Mouse (Mus musculus) left cerebral cortex, postnatal 10 days (tissue): ENCODE data around the gene 9630041A04Rik. TPM values are rescaled to one million over a fixed set of nuclear protein-coding genes. Genes with fewer than 3 reads are reported as not detected.

Experiments
- DNase-seq, 2 experiments: peaks; one replicate each; pipeline ENCODE4 v3.0.0; 2021 to 2022; ENCODE audit warnings: low spot score in 2 of 2, mixed read lengths in 1 of 2; ENCODE audit errors: extremely low spot score in 1 of 2
- intact Hi-C: fragments of 180-260 bp; cut with DNase I; formaldehyde crosslinking; loops from one replicate; pipeline ENCODE4 v1.15.1; 2025
- total RNA-seq, 2 experiments: library from RNA; stranded (reverse); gene quantifications; 2 replicates each; pipeline ENCODE4 v1.2.3; 2021

9630041A04Rik gene
- total RNA-seq, 2 experiments from 2014 or later = not detected

DNA sequence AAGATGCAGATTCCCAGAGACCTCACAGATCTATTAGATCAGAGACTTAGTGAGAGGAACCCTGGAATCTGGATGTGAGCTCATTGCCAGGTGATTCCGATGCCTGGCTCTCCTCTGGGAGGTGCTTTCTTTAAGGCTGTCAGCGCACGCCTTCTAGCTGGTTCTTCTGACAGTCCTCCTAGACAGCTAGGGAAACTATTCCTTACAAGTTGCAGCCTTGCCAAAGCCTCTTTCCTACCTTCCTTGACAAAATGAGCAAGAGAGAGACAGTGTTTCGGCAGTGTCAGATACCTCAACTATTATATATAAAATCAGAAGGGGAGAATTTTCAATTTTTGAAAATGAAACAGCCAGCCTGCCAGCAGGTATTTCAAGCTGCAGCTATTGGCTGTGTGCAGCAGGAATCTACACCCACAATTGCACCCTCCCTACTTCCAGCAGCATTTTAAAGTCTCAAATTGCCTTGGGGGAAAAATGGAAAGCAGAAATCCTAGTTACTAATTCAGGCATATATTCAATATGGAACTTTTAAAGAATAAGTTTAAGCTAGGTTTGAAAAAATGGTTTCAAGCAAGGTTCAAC lies 115.3 kb downstream of the 9630041A04Rik start:
- intact Hi-C loops = no loop called here
- no peak for DNase-seq

DNA sequence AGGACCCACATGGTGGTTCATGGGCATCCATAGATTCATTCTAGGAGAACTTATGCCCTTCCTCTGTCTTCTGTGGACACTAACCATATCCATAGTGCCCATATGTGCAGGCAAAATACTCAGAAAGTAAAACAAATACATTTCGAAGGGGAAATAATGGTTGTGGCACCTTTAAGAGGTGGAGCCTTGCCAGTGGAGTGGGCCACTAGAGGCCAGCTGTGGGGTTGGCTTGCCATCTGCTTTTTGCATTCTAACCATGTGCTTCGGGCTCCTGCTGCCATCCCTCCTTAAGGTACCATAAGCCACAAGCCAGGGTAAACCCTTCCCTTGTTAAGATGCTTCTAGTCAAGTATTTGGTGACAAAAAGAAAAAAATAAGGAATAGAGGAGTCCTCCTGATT lies 119.5 kb downstream of the 9630041A04Rik start:
- DNase-seq = no peak
- intact Hi-C loops = no loop called here

DNA sequence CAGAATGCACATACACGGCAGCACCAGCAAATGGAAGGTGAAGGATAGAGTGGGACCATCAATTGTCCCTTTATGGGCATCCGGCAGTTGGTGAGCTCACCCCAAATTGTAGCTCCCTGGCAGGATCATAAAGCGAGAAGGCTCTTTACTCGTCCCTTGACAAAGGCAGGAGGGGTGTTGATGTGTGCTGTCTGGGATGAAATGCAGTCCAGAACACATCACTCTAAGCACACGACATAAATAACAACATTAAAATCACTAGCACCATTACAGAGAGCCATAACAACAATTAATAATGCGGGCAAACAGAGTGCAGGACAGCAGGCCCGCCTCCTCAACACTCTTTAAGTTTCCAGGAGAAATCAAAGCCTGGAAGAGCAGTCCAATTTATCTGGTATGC lies 120.7 kb downstream of the 9630041A04Rik start:
- intact Hi-C loops = no loop called here
- no peak for DNase-seq

DNA sequence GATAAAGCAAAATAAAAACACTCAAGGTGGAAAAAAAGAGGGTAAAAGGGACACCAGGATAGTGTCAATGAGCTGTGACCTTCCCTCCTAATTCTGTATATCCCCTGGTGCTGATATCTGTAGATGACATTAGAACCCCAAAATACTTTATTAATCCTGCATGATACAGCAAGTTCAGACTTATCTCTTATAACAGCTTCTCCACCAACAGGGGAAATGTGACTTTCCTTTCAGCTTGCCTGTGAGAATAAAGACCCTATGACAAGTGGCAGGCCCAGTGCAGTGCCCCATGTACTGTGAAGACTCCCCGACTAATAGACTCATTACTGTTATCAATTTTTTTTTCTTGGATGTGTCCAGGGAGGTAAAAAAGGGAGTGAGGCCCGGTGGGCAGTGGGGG lies 125.3 kb downstream of the 9630041A04Rik start:
- intact Hi-C loops = no loop called here

DNA sequence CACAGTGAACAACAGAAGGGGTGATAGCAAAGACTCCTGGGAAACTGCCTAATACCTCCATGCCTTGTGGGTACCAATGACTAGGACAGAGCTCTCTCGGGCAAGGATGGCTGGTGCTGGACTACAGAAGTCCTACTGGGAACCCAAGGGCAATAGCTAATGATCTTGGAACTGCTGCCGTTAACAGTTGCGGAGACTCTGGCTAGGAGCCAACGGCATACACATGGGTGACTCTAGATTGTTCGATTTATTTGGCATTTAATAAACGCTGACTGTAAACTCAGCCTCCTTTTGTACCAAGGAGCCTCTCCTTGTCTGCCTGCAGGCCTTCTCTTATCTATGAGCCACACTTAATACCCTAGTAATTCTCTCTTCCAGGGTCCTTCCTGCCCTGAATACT lies 128.4 kb downstream of the 9630041A04Rik start:
- intact Hi-C loops = no loop called here
- DNase-seq = no peak

More for the DNA sequence above, 125.3 kb downstream of the 9630041A04Rik start:
- DNase-seq = no peak

DNA sequence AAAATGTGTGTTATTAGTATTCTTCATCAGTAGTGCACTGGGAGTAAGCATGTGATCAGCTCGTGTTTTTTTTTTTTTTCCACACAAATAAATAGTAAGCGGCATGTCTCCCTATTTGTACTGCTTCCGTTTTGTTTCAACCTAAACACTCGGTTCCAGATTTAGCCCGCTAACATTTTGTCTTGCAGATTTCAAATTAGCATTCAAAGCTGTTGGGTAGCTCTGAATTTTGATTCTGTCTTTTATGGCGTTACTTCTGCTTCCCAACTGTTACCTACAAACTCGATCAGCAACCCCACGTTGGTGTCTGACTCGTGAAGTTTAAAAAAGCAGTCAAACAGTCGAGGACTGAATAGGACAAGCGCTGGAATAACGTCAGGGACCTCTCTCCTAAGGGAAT lies 129.2 kb downstream of the 9630041A04Rik start:
- DNase-seq = peak in 1 of 2 experiments; percentile 16
- intact Hi-C loops = no loop called here
